Mouse (Mus musculus): Measurements from ENCODE around the gene Ucp2.
A peak's percentile ranks its signal among the peaks of the same experiment; 100 is the strongest.
"Not testable (repeated sequence)": the region's sequence is repeated elsewhere in the genome, so short reads cannot be mapped to it uniquely, and the experiment has no call there.

Gene Ucp2

DNA sequence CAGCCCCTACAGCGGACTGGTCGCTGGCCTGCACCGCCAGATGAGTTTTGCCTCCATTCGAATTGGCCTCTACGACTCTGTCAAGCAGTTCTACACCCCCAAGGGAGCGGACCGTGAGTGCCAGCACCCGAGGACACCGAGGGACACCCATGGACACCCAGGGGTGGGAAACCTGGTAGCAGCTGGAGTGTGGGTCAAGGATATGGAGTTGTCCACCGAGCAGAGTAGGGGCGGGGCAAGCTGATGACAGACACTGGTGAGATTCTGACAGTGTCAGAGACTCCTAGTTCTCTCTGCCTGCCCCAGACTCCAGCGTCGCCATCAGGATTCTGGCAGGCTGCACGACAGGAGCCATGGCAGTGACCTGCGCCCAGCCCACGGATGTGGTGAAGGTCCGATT, 13.0 kb upstream of the Ucp2 start:
- DNase-seq, result no peak

DNA sequence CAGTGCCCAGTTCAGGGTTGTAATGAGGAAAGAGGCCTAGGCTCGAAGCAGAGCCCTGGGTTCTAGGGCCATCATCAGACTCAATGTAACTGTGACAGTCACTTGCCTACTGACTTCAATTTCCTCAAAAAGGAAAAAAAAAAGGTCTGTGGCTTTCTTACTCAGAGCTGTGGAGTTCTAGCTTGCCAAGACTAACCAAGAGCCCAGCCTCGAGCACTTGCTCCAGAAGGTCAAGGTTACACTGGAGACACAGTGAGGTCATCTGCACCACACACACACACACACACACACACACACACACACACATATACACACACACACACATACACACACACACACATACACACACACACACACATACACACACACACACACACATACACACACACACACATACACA, 11.1 kb upstream of the Ucp2 start:
- DNase-seq, result not testable (repeated sequence)

GRCm38 (mm10) chr7:100484493-100484892, 8.6 kb upstream of the Ucp2 start:
- DNase-seq, result no peak

GRCm38 (mm10) chr7:100487301-100487700, 5.8 kb upstream of the Ucp2 start:
- no peak for DNase-seq

GRCm38 (mm10) chr7:100488474-100489048, 4.6 kb upstream of the Ucp2 start:
- DNase-seq, result no peak

- no peak for DNase-seq
Observed at GRCm38 (mm10) chr7:100492391-100493116, 583 bp upstream of the Ucp2 start.

GRCm38 (mm10) chr7:100493484-100494414, 612 bp downstream of the Ucp2 start:
- no peak for DNase-seq

DNA sequence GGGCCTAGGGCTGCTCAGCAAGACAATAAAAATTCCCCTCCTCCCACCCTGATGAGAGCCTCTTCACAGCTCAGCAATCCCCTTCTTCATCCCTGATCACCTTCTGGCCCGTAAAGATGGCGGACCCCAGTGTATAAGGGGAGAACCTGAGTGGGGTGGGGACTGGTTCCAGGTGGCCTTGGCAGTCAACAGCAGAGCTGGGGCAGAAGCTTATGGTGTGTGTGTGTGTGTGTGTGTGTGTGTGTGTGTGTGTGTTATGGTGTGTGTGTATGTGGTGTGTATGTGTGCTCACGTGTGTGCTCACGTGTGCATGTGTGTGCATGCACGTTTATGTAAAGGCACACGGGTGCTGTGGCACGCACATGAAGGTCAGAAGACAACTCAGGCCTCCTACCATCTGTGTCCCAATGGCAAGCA, 1.3 kb downstream of the Ucp2 start:
- DNase-seq, result no peak

DNA sequence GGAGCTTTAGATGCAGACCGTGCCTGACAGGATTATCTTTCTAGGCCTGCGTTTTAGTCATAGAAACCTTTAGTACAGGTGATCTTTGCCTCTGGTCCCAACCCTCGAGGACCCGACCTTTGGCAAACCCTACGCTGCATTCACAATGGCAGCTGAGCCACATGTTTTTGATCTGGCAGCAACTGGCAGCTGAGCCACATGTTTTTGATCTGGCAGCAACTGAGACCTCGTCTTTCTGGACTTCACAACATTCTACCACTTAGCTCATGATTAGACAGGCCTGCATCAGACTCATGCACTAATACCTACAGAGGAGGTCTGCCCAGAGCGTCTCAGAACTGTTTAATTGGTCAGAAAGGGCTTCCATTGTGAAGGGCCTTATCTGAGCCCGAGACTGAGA, 1.9 kb downstream of the Ucp2 start:
- no peak for DNase-seq

DNA sequence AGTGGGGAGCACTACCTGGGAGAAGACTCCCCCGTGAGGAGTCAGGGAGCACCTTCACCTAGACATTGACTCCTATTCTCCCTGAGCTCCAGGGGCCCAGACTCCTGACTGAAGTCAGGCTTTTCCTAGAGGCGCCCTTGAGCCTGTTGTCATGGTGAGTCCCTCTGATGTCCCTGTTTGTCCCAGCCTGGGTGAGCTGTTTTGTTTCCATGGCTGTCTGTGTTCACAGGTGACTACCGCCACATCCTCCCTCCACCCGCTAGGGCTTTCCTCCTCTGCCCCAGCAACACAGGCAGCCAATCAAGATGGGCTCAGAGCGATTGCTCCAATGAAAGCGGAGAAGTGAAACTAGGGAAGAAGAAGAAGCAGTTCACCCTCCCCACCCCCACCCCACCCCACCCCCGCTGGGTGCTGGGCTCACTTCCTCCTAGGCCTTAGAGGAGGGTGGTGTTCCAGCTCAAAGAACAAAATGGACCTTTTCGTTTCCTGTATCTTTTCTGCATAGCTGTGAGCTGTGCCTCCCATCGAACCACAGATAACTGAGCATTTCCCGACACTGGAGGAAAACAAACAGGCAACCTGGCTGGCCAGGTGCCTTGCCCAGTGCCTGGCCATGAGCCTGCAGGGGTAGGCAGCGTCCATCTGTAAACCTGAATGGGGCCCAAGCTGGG, 2.6 kb downstream of the Ucp2 start:
- peak; percentile 63 to 65 for DNase-seq

GRCm38 (mm10) chr7:100496371-100496770, 3.2 kb downstream of the Ucp2 start:
- DNase-seq, result no peak

- no peak for DNase-seq
Observed at GRCm38 (mm10) chr7:100496791-100497190, 3.7 kb downstream of the Ucp2 start.

- no peak for DNase-seq
Observed at GRCm38 (mm10) chr7:100497402-100497801, 4.3 kb downstream of the Ucp2 start.

- no peak for DNase-seq
Observed at GRCm38 (mm10) chr7:100497982-100498381, 4.8 kb downstream of the Ucp2 start.

GRCm38 (mm10) chr7:100499465-100499864, 6.3 kb downstream of the Ucp2 start:
- no peak for DNase-seq

- no peak for DNase-seq
Observed at GRCm38 (mm10) chr7:100500276-100500977, 7.3 kb downstream of the Ucp2 start.

DNA sequence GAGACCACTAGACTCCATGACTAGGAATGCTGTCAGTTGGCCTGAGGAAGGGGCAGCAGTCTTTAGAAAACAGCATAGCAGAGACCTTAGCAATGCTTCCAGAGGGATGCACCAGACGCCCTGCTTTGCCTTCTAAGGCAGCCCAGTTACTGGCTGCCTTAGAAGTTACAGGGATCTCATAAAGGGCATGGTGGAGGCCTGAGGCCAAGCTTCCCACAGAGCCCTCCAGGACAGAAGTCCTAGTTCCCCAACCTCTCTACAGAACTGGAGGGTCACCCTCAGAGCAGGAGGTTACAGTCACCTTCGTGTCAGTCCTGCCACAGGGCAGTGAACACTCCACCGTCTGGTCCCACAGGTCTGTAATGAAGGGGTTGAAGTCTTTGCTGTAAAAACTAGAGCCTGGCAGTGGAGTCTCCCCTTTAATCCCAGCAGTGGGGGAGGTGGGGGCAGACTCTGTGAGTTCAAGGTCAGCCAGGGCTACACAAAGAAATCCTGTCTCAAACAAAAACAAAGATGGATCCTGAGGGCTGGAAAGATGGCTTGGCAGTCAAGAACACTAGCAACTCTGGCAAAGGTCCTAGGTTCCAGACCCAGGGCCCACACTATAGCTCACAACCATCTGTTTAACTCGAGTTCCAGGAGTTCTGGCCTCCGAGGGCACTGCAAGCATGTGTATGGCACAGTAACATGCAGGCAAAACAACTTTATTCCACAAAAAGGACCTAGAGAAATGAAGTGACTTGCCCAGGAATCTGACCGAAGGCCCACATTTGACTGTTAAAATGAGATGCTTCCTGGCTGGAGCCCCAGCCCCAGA, 8.1 kb downstream of the Ucp2 start:
- no peak for DNase-seq

GRCm38 (mm10) chr7:100501844-100502373, 8.8 kb downstream of the Ucp2 start:
- DNase-seq, result no peak

DNA sequence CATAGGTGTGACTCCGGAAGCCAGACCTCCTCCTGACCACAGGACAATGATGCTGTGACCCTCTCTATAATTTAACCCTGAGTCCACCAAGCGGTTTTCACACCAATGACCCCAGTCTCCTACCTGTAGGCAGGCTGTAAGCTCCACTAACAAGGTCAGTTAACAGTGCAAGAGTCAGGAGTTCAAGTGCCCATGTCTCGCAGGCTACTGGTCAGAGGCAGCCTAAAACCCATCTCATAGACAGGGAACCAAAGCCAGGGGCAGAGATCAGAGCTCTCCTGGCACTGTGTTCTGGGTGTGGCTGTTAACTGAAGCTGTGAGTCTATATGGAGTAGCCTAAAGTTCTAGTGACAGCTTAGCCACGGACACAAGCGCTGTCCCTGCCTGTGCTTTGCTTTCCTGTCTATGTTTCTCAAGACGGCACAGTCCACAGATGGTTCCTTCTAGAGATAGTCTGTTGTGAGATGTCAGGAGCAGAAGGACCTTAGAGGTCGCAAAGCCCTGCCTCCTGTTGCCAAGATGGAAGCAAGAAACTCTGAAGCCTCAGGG, 9.3 kb downstream of the Ucp2 start:
- DNase-seq, result no peak

DNA sequence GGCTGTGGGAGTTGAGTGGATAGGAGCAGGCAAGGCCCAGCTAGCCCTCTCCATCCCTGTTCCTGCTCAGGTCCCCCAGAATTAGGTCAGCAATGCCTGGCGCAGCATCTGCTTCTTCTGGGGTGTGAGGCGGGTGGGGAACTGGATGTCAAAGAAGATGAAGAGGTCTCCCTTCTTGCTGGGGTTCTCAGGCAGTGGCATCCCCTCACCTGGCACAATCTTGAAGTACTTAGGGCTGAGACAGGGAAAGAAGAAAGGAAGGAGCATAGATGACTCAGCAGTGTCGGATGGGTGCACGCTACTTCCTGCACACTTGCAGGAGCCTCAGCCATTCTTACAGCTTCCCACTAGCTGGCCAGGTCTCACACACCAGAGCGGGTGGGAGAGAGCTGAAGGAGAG, 9.9 kb downstream of the Ucp2 start:
- no peak for DNase-seq
